Mouse (Mus musculus) testis, adult 2 months (tissue): ENCODE measurements around the gene Efcab8. TPM values are rescaled to one million over a fixed set of nuclear protein-coding genes. Genes with fewer than 3 reads are reported as not detected.

Source experiments
- H3K27ac ChIP-seq: fragments of 200-500 bp; 2 replicates; pipeline ENCODE4 v1.5.1; 2012; ENCODE audit warnings: low read depth, low read length; ENCODE audit not compliant: control insufficient read depth, insufficient read depth
- H3K27me3 ChIP-seq: fragments of 200-500 bp; 2 replicates; pipeline ENCODE4 v1.6.1; 2012; ENCODE audit warnings: mild to moderate bottlenecking, low read length, moderate library complexity; ENCODE audit not compliant: control insufficient read depth, insufficient read depth
- H3K36me3 ChIP-seq: fragments of 200-500 bp; 2 replicates; pipeline ENCODE4 v1.6.1; 2012; ENCODE audit warnings: mild to moderate bottlenecking, low read length; ENCODE audit not compliant: control insufficient read depth, insufficient read depth
- H3K4me1 ChIP-seq: fragments of 200-500 bp; 2 replicates; pipeline ENCODE4 v1.6.1; 2012; ENCODE audit warnings: low read length; ENCODE audit not compliant: control insufficient read depth, insufficient read depth
- H3K4me3 ChIP-seq: fragments of 200-500 bp; 2 replicates; pipeline ENCODE4 v1.5.1; 2012; ENCODE audit warnings: low read depth, mild to moderate bottlenecking, low read length, moderate library complexity, mixed read lengths; ENCODE audit not compliant: control insufficient read depth
- CTCF ChIP-seq: fragments of 200-500 bp; IDR thresholded peaks from 2 replicates; pipeline ENCODE4 v1.5.1; 2012; ENCODE audit warnings: low read depth, mild to moderate bottlenecking, inconsistent platforms, low read length, moderate library complexity; ENCODE audit not compliant: control insufficient read depth, insufficient read depth, insufficient replicate concordance
- POLR2A ChIP-seq: fragments of 200-500 bp; IDR thresholded peaks from 2 replicates; pipeline ENCODE4 v1.6.1; 2012; ENCODE audit warnings: low read depth, mild to moderate bottlenecking, inconsistent platforms, low read length, moderate library complexity; ENCODE audit not compliant: control insufficient read depth
- polyA plus RNA-seq: library from polyadenylated mRNA; depleted of rRNA; stranded (reverse); fragments of >200 nt; gene quantifications from 2 replicates; pipeline ENCODE4 v1.2.3, GENCODE M21; 2012; rRNA removed

The Efcab8 gene
- polyA plus RNA-seq, 1 experiment, result 41.4 TPM

- H3K4me3 ChIP-seq, result no peak overlapping the region
- TF ChIP-seq CTCF, result no peak
- no peak for TF ChIP-seq POLR2A
- no peaks in the 10 kb centered on the region for H3K27me3 ChIP-seq
- H3K36me3 ChIP-seq, result no peaks in the 10 kb centered on the region
- H3K4me1 ChIP-seq, result no peaks in the 10 kb centered on the region
- H3K27ac ChIP-seq, result no peak overlapping the region
Measured at GRCm38 (mm10) chr2:153853544-153853943, 73.8 kb downstream of the Efcab8 start.

DNA sequence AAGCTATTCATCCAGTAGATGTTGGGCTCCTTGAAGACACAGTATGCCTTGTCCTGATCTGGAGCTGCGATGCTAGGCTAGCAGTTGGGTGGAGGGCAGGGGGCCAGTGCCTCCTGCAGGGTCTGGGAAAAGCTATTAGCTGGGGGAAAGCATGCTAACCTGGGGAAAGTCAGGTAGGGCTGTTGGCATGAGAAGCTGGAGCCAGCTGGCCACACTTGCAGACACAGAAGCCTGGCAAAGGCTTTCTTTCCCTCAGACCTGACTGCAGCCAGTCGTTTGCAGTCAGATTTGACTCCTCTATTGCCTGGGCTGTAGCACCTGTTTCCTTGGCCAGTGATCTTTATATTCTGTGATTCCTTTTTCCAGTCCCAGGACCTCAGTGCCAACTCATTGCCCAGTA lies 79.8 kb downstream of the Efcab8 start:
- Histone ChIP-seq H3K27ac (no peak overlapping the region), H3K27me3 (no peaks in the 10 kb centered on the region), H3K4me1 (no peaks in the 10 kb centered on the region), H3K4me3 (no peak overlapping the region), H3K36me3 (no peaks in the 10 kb centered on the region)
- no peak for TF ChIP-seq CTCF
- TF ChIP-seq POLR2A, result no peak

- no peak for TF ChIP-seq POLR2A
- no peak for TF ChIP-seq CTCF
- H3K36me3 ChIP-seq, result no peaks in the 10 kb centered on the region
- no peak overlapping the region for H3K27ac ChIP-seq
- no peaks in the 10 kb centered on the region for H3K27me3 ChIP-seq
- H3K4me3 ChIP-seq, result no peak overlapping the region
- H3K4me1 ChIP-seq, result no peaks in the 10 kb centered on the region
Measured at GRCm38 (mm10) chr2:153860315-153860714, 80.6 kb downstream of the Efcab8 start.

- TF ChIP-seq CTCF (no peak), POLR2A (no peak)
- H3K27ac ChIP-seq, result no peak overlapping the region
- H3K36me3 ChIP-seq, result no peaks in the 10 kb centered on the region
- H3K27me3 ChIP-seq, result no peaks in the 10 kb centered on the region
- H3K4me3 ChIP-seq, result no peak overlapping the region
- no peaks in the 10 kb centered on the region for H3K4me1 ChIP-seq
Measured at GRCm38 (mm10) chr2:153860715-153861114, 81.0 kb downstream of the Efcab8 start.

DNA sequence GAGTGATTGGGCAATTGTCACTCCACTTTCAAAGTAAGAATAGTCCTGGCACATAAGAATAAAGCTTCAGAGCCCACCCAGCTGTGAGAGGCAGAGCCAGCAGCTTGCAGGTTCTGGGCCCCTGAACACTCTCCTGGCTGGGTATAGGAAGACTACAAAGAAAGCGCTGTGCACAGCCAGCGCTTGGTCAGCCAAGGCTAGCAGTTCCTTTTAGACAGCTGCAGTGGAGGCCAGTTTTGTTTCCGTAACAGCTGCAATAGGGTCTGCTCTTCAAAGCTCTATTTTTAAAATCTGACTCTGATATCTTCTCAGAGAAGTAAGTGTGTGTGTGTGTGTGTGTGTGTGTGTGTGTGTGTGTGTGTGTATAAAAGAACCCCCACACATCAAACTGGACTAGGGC lies 82.2 kb downstream of the Efcab8 start:
- no peak overlapping the region for H3K4me3 ChIP-seq
- TF ChIP-seq CTCF (no peak), POLR2A (no peak)

DNA sequence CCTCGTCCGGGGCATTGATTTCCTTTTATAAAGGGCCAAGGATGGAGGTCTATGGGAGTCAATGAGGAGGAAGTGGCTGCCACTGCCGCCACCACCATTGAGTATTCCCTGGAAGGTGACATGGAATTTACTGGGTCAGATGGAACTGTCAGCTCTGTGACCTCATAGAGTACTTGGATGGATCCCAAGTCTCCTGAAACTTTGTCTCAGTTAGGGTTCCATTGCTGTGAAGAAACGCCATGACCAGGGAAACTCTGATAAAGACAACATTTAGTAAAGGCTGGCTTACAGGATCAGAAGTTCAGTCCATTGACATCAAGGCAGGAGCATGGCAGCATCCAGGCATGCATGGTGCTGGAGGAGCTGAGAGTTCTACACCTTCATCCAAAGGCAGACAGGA lies 91.3 kb downstream of the Efcab8 start, which contains the start of gene Sun5:
Sun5 (minus strand) TSS at position 101 of the 400 bp plus-strand sequence.
- no peaks in the 10 kb centered on the region for H3K27me3 ChIP-seq
- no peaks in the 10 kb centered on the region for H3K4me1 ChIP-seq
- H3K27ac ChIP-seq, result no peak within 1 kb of the TSS; the same call in none of the 2 replicates
- H3K36me3 ChIP-seq, result no peaks in the 10 kb centered on the region
- TF ChIP-seq CTCF (no peak), POLR2A (peak; percentile 28; the same call in 1 of the 2 replicates)
- H3K4me3 ChIP-seq, result peak within 1 kb of the TSS; percentile 83

More for the DNA sequence above, 82.2 kb downstream of the Efcab8 start:
- Histone ChIP-seq H3K27ac (no peak overlapping the region), H3K4me1 (no peaks in the 10 kb centered on the region), H3K36me3 (no peaks in the 10 kb centered on the region), H3K27me3 (no peaks in the 10 kb centered on the region)

GRCm38 (mm10) chr2:153874745-153875144 lies 95.0 kb downstream of the Efcab8 start, which contains the start of gene Bpifb2:
Bpifb2 (plus strand) TSS chr2:153875045.
- no peak for TF ChIP-seq POLR2A
- TF ChIP-seq CTCF, result no peak
- Histone ChIP-seq H3K36me3 (no peaks in the 10 kb centered on the region), H3K4me3 (no peak within 1 kb of the TSS), H3K27me3 (no peaks in the 10 kb centered on the region), H3K4me1 (no peaks in the 10 kb centered on the region), H3K27ac (no peak within 1 kb of the TSS)

Other genes with a start within 250 kb of the Efcab8 start
- 241 and 252 TPM in 2 replicates for gene Nol4l, start 250.0 kb upstream of the Efcab8 start, polyA plus RNA-seq
- 5.0 and 5.2 TPM in 2 replicates for gene Commd7, start 147.2 kb upstream of the Efcab8 start, polyA plus RNA-seq
- gene Dnmt3b, start 130.5 kb upstream of the Efcab8 start, polyA plus RNA-seq, result 2.4 and 2.9 TPM in 2 replicates
- gene Dnmt3c, start 83.3 kb upstream of the Efcab8 start, polyA plus RNA-seq, result 1.1 and 1.2 TPM in 2 replicates
- 6.3 and 8.2 TPM in 2 replicates for gene Mapre1, start 38.7 kb upstream of the Efcab8 start, polyA plus RNA-seq
- gene Sun5, start 91.2 kb downstream of the Efcab8 start, polyA plus RNA-seq, result 255 and 271 TPM in 2 replicates
- gene Bpifb2, start 95.1 kb downstream of the Efcab8 start, polyA plus RNA-seq, result 7.2 and 7.7 TPM in 2 replicates
- gene Bpifb6, start 120.5 kb downstream of the Efcab8 start, polyA plus RNA-seq, result 0.21 and 0.36 TPM in 2 replicates
- gene Bpifb3, start 138.3 kb downstream of the Efcab8 start, polyA plus RNA-seq, result 5.0 and 5.4 TPM in 2 replicates
- gene Bpifb4, start 158.3 kb downstream of the Efcab8 start, polyA plus RNA-seq, result 0.33 and 0.64 TPM in 2 replicates
- gene Bpifa6, start 195.0 kb downstream of the Efcab8 start, polyA plus RNA-seq, result 7.6 and 9.6 TPM in 2 replicates
- gene Bpifa2, start 228.3 kb downstream of the Efcab8 start, polyA plus RNA-seq, result 0.11 TPM in 1 of 2 replicates, not detected in the other